Mouse (Mus musculus): Measurements from ENCODE around the gene Wwox. TPM values are rescaled to one million over a fixed set of nuclear protein-coding genes. Genes with fewer than 3 reads are reported as not detected.

Gene Wwox
- polyA plus RNA-seq, 1 experiment from 2014 or later: 14.3 TPM

GRCm38 (mm10) chr8:114473546-114473945, 34.1 kb downstream of the Wwox start:
- no peak for ATAC-seq (ENCODE audit: low FRiP score)
- 94% methylated on average over 11 of the region's 11 CpGs for WGBS
- Histone ChIP-seq H3K4me3 (replicated peaks) (no peak overlapping the region), H3K27me3 (no peaks in the 10 kb centered on the region), H3K4me2 (no peak overlapping the region), H3K36me3 (replicated peaks) (peaks cover 3% of the 10 kb centered on the region; the same call in 1 of the 2 replicates), H3K9me3 (0 out of 2 replicates have a peak, but pooled peaks cover 3% of the 10 kb centered on the region), H3K4me1 (no peaks in the 10 kb centered on the region), H3K27ac (no peak overlapping the region), H3K9ac (no peak overlapping the region)

- Histone ChIP-seq H3K9ac (no peak overlapping the region), H3K36me3 (replicated peaks) (no peaks in the 10 kb centered on the region), H3K9me3 (no peaks in the 10 kb centered on the region), H3K4me3 (replicated peaks) (no peak overlapping the region), H3K4me1 (no peaks in the 10 kb centered on the region; the same call in 1 of the 2 replicates), H3K27me3 (no peaks in the 10 kb centered on the region), H3K27ac (no peak overlapping the region), H3K4me2 (no peak overlapping the region)
- ATAC-seq (ENCODE audit: low FRiP score): no peak
- WGBS: 91% methylated on average over 10 of the region's 10 CpGs
Observed at GRCm38 (mm10) chr8:114476919-114477318, 37.5 kb downstream of the Wwox start.

GRCm38 (mm10) chr8:114477790-114478189, 38.3 kb downstream of the Wwox start:
- H3K9me3 ChIP-seq: no peaks in the 10 kb centered on the region
- H3K4me3 ChIP-seq (replicated peaks): no peak overlapping the region
- H3K27ac ChIP-seq: no peak overlapping the region
- 87% methylated on average over 8 of the region's 8 CpGs for WGBS
- no peak overlapping the region for H3K4me2 ChIP-seq
- H3K9ac ChIP-seq: no peak overlapping the region
- no peak for ATAC-seq (ENCODE audit: low FRiP score)
- H3K36me3 ChIP-seq (replicated peaks): no peaks in the 10 kb centered on the region
- no peaks in the 10 kb centered on the region; the same call in 1 of the 2 replicates for H3K4me1 ChIP-seq
- no peaks in the 10 kb centered on the region for H3K27me3 ChIP-seq

GRCm38 (mm10) chr8:114479749-114480148, 40.3 kb downstream of the Wwox start:
- Histone ChIP-seq H3K9me3 (no peaks in the 10 kb centered on the region), H3K27ac (no peak overlapping the region), H3K4me3 (replicated peaks) (no peak overlapping the region), H3K4me1 (no peaks in the 10 kb centered on the region; the same call in 1 of the 2 replicates), H3K4me2 (no peak overlapping the region), H3K9ac (no peak overlapping the region), H3K36me3 (replicated peaks) (no peaks in the 10 kb centered on the region), H3K27me3 (no peaks in the 10 kb centered on the region)
- WGBS: 72% methylated on average over 8 of the region's 8 CpGs
- ATAC-seq (ENCODE audit: low FRiP score): no peak

GRCm38 (mm10) chr8:114491662-114492160, 52.3 kb downstream of the Wwox start:
- H3K4me1 ChIP-seq: no peaks in the 10 kb centered on the region
- H3K9me3 ChIP-seq: no peaks in the 10 kb centered on the region
- no peak overlapping the region for H3K9ac ChIP-seq
- H3K27me3 ChIP-seq: no peaks in the 10 kb centered on the region
- no peak for ATAC-seq (ENCODE audit: low FRiP score)
- no peaks in the 10 kb centered on the region for H3K36me3 ChIP-seq (replicated peaks)
- no peak overlapping the region for H3K4me3 ChIP-seq (replicated peaks)
- WGBS: 90% methylated on average over 5 of the region's 5 CpGs
- no peak overlapping the region for H3K27ac ChIP-seq
- no peak overlapping the region for H3K4me2 ChIP-seq

- Histone ChIP-seq H3K4me2 (no peak overlapping the region), H3K4me3 (replicated peaks) (no peak overlapping the region), H3K36me3 (replicated peaks) (no peaks in the 10 kb centered on the region), H3K9me3 (no peaks in the 10 kb centered on the region), H3K9ac (no peak overlapping the region), H3K27ac (no peak overlapping the region), H3K27me3 (peaks cover 45% of the 10 kb centered on the region), H3K4me1 (peaks cover 24% of the 10 kb centered on the region)
- 39% methylated on average over 16 of the region's 16 CpGs for WGBS
- ATAC-seq (ENCODE audit: low FRiP score): no peak
Observed at GRCm38 (mm10) chr8:114499448-114500144, 60.1 kb downstream of the Wwox start.

GRCm38 (mm10) chr8:114501906-114502305, 62.5 kb downstream of the Wwox start:
- Histone ChIP-seq H3K9ac (no peak overlapping the region), H3K4me1 (peaks cover 38% of the 10 kb centered on the region), H3K9me3 (no peaks in the 10 kb centered on the region), H3K27me3 (peaks cover 58% of the 10 kb centered on the region), H3K27ac (no peak overlapping the region), H3K36me3 (replicated peaks) (no peaks in the 10 kb centered on the region), H3K4me3 (replicated peaks) (no peak overlapping the region), H3K4me2 (no peak overlapping the region)
- WGBS: 19% methylated on average over 6 of the region's 6 CpGs
- ATAC-seq (ENCODE audit: low FRiP score): no peak

GRCm38 (mm10) chr8:114503196-114503595, 63.7 kb downstream of the Wwox start:
- H3K4me1 ChIP-seq: peaks cover 39% of the 10 kb centered on the region
- ATAC-seq (ENCODE audit: low FRiP score): no peak

GRCm38 (mm10) chr8:114504889-114505288, 65.4 kb downstream of the Wwox start:
- peak; percentile 46; the same call in 1 of the 2 replicates for ATAC-seq (ENCODE audit: low FRiP score)
- WGBS: 67% methylated on average over 11 of the region's 11 CpGs
- peaks cover 54% of the 10 kb centered on the region for H3K27me3 ChIP-seq
- no peak overlapping the region for H3K4me3 ChIP-seq (replicated peaks)
- H3K36me3 ChIP-seq (replicated peaks): no peaks in the 10 kb centered on the region
- no peak overlapping the region for H3K4me2 ChIP-seq
- no peaks in the 10 kb centered on the region for H3K9me3 ChIP-seq
- H3K4me1 ChIP-seq: peaks cover 31% of the 10 kb centered on the region
- H3K9ac ChIP-seq: no peak overlapping the region
- peak overlapping the region; percentile 65; the same call in 1 of the 2 replicates for H3K27ac ChIP-seq

More at GRCm38 (mm10) chr8:114503196-114503595, 63.7 kb downstream of the Wwox start:
- Histone ChIP-seq H3K4me3 (replicated peaks) (no peak overlapping the region), H3K9ac (no peak overlapping the region), H3K27me3 (peaks cover 51% of the 10 kb centered on the region), H3K9me3 (no peaks in the 10 kb centered on the region), H3K36me3 (replicated peaks) (no peaks in the 10 kb centered on the region), H3K4me2 (no peak overlapping the region), H3K27ac (no peak overlapping the region)
- 91% methylated on average over 3 of the region's 3 CpGs for WGBS

- H3K4me1 ChIP-seq: peaks cover 34% of the 10 kb centered on the region
- H3K9ac ChIP-seq: no peak overlapping the region
- no peak overlapping the region for H3K4me3 ChIP-seq (replicated peaks)
- H3K4me2 ChIP-seq: no peak overlapping the region
- no peak overlapping the region for H3K27ac ChIP-seq
- 88% methylated on average over 18 of the region's 18 CpGs for WGBS
- H3K36me3 ChIP-seq (replicated peaks): no peaks in the 10 kb centered on the region
- ATAC-seq (ENCODE audit: low FRiP score): no peak
- H3K9me3 ChIP-seq: no peaks in the 10 kb centered on the region
- peaks cover 46% of the 10 kb centered on the region for H3K27me3 ChIP-seq
Observed at GRCm38 (mm10) chr8:114505351-114506347, 66.2 kb downstream of the Wwox start.

GRCm38 (mm10) chr8:114507404-114507803, 67.9 kb downstream of the Wwox start:
- 53% methylated on average over 7 of the region's 7 CpGs for WGBS
- Histone ChIP-seq H3K4me1 (peaks cover 23% of the 10 kb centered on the region), H3K4me3 (replicated peaks) (no peak overlapping the region), H3K9ac (no peak overlapping the region), H3K27me3 (peaks cover 51% of the 10 kb centered on the region), H3K27ac (no peak overlapping the region), H3K9me3 (no peaks in the 10 kb centered on the region), H3K4me2 (no peak overlapping the region), H3K36me3 (replicated peaks) (no peaks in the 10 kb centered on the region)
- no peak for ATAC-seq (ENCODE audit: low FRiP score)

- WGBS: 67% methylated on average over 1 of the region's 1 CpGs
Observed at GRCm38 (mm10) chr8:114510226-114510625, 70.8 kb downstream of the Wwox start.

More at GRCm38 (mm10) chr8:114510226-114510625, 70.8 kb downstream of the Wwox start:
- no peak overlapping the region for H3K4me3 ChIP-seq (replicated peaks)
- no peak for ATAC-seq (ENCODE audit: low FRiP score)
- peaks cover 19% of the 10 kb centered on the region for H3K4me1 ChIP-seq
- no peak overlapping the region for H3K9ac ChIP-seq
- peaks cover 46% of the 10 kb centered on the region for H3K27me3 ChIP-seq
- no peaks in the 10 kb centered on the region for H3K36me3 ChIP-seq (replicated peaks)
- no peak overlapping the region for H3K4me2 ChIP-seq
- no peak overlapping the region for H3K27ac ChIP-seq
- no peaks in the 10 kb centered on the region for H3K9me3 ChIP-seq
